Mouse (Mus musculus) kidney, adult 2 months (tissue): Measurements from ENCODE around the gene Rasgrp2. TPM values are rescaled to one million over a fixed set of nuclear protein-coding genes. Genes with fewer than 3 reads are reported as not detected.

Experiments used
- DNase-seq: peaks from one replicate; pipeline ENCODE4 v3.0.0; 2021
- H3K27ac ChIP-seq: fragments of 200-500 bp; 2 replicates; pipeline ENCODE4 v1.5.1; 2012; ENCODE audit warnings: low read depth, low read length, control low read depth, inconsistent platforms; ENCODE audit not compliant: insufficient read depth
- H3K27me3 ChIP-seq: fragments of 200-500 bp; replicated peaks from 2 replicates; pipeline ENCODE4 v1.6.1; 2012; ENCODE audit warnings: mild to moderate bottlenecking, moderate library complexity, low read length, inconsistent platforms; ENCODE audit not compliant: control insufficient read depth, insufficient read depth
- H3K36me3 ChIP-seq: fragments of 200-500 bp; 2 replicates; pipeline ENCODE4 v1.6.1; 2012; ENCODE audit warnings: mild to moderate bottlenecking, moderate library complexity, low read length, inconsistent platforms; ENCODE audit not compliant: control insufficient read depth, insufficient read depth
- H3K4me1 ChIP-seq: fragments of 200-500 bp; 2 replicates; pipeline ENCODE4 v1.6.1; 2011; ENCODE audit warnings: low read length; ENCODE audit not compliant: control insufficient read depth, insufficient read depth
- H3K4me3 ChIP-seq: fragments of 200-500 bp; 2 replicates; pipeline ENCODE4 v1.5.1; 2011; ENCODE audit warnings: mild to moderate bottlenecking, low read depth, low read length, control low read depth; ENCODE audit not compliant: insufficient read depth
- CTCF ChIP-seq: fragments of 200-500 bp; conservative IDR thresholded peaks from 2 replicates; pipeline ENCODE4 v1.5.1; 2011; ENCODE audit warnings: low read depth, mild to moderate bottlenecking, control low read depth, low read length, moderate library complexity, mixed read lengths; ENCODE audit not compliant: insufficient read depth, insufficient read length
- POLR2A ChIP-seq: fragments of 200-500 bp; IDR thresholded peaks from one replicate; pipeline ENCODE4 v1.6.1; 2011; ENCODE audit warnings: low read depth, low read length, control low read depth
- WGBS: fragments of 180-500 bp; shearing (Covaris S2); methylation state at CpG from one replicate; pipeline ENCODE4 v1.1.7; 2018; 5-methylcytosine and 5-hydroxymethylcytosine counted together
- polyA plus RNA-seq: library from polyadenylated mRNA; depleted of rRNA; stranded (reverse); fragments of >200 nt; gene quantifications from 2 replicates; pipeline ENCODE4 v1.2.3, GENCODE M21; 2012

Rasgrp2 gene
- polyA plus RNA-seq, 1 experiment, result 90.0 TPM

- Histone ChIP-seq H3K4me3 (no peak overlapping the region), H3K27ac (no peak overlapping the region), H3K27me3 (no peaks in the 10 kb centered on the region), H3K36me3 (no peaks in the 10 kb centered on the region), H3K4me1 (no peaks in the 10 kb centered on the region)
- WGBS, result 92% methylated on average over 14 of the region's 14 CpGs
- 0 out of 2 replicates have a peak, but pooled peaks have one; percentile 11 for TF ChIP-seq CTCF
- no peak for TF ChIP-seq POLR2A
- DNase-seq, result no peak
Observed at GRCm38 (mm10) chr19:6392743-6393393, 6.3 kb upstream of the Rasgrp2 start.

GRCm38 (mm10) chr19:6393637-6394036 is 5.5 kb upstream of the Rasgrp2 start:
- no peaks in the 10 kb centered on the region for H3K4me1 ChIP-seq
- no peak for TF ChIP-seq POLR2A
- no peak for TF ChIP-seq CTCF
- no peak overlapping the region for H3K27ac ChIP-seq
- no peaks in the 10 kb centered on the region for H3K27me3 ChIP-seq
- no peaks in the 10 kb centered on the region for H3K36me3 ChIP-seq
- no peak for DNase-seq
- 85% methylated on average over 16 of the region's 16 CpGs for WGBS
- H3K4me3 ChIP-seq, result no peak overlapping the region

GRCm38 (mm10) chr19:6396237-6396636 is 2.9 kb upstream of the Rasgrp2 start:
- no peaks in the 10 kb centered on the region for H3K36me3 ChIP-seq
- 90% methylated on average over 5 of the region's 5 CpGs for WGBS
- H3K27ac ChIP-seq, result no peak overlapping the region
- TF ChIP-seq CTCF (no peak), POLR2A (no peak)
- no peaks in the 10 kb centered on the region for H3K4me1 ChIP-seq
- no peaks in the 10 kb centered on the region; the same call in 1 of the 2 replicates for H3K27me3 ChIP-seq
- DNase-seq, result no peak
- H3K4me3 ChIP-seq, result no peak overlapping the region

- H3K4me3 ChIP-seq, result no peak overlapping the region
- H3K27ac ChIP-seq, result no peak overlapping the region
- WGBS, result 58% methylated on average over 22 of the region's 22 CpGs
- H3K4me1 ChIP-seq, result no peaks in the 10 kb centered on the region
- no peak for TF ChIP-seq POLR2A
- peak; percentile 69 for DNase-seq
- H3K36me3 ChIP-seq, result no peaks in the 10 kb centered on the region
- no peaks in the 10 kb centered on the region; the same call in 1 of the 2 replicates for H3K27me3 ChIP-seq
Observed at GRCm38 (mm10) chr19:6397582-6398249, 1.4 kb upstream of the Rasgrp2 start.

- Histone ChIP-seq H3K36me3 (no peaks in the 10 kb centered on the region), H3K4me3 (peak overlapping the region; percentile 59), H3K4me1 (no peaks in the 10 kb centered on the region), H3K27ac (peak overlapping the region; percentile 34; the same call in 1 of the 2 replicates), H3K27me3 (no peaks in the 10 kb centered on the region; the same call in 1 of the 2 replicates)
- DNase-seq, result peak; percentile 83
- TF ChIP-seq POLR2A (no peak), CTCF (no peak)
- WGBS, result 5% methylated on average over 39 of the region's 39 CpGs
Observed at GRCm38 (mm10) chr19:6398447-6399284, 474 bp upstream of the Rasgrp2 start.

GRCm38 (mm10) chr19:6400096-6401086 is 1.3 kb downstream of the Rasgrp2 start:
- H3K4me1 ChIP-seq, result no peaks in the 10 kb centered on the region
- DNase-seq, result no peak
- H3K4me3 ChIP-seq, result peak overlapping the region; percentile 59
- WGBS, result 2% methylated on average over 29 of the region's 29 CpGs
- H3K27ac ChIP-seq, result peak overlapping the region; percentile 24
- no peaks in the 10 kb centered on the region; the same call in 1 of the 2 replicates for H3K27me3 ChIP-seq
- TF ChIP-seq POLR2A (no peak), CTCF (no peak)
- H3K36me3 ChIP-seq, result no peaks in the 10 kb centered on the region
